Comparison of ENCODE assay signal across 8 mouse cellular contexts in genomic region chr4:32538088-32538487, GRCm38 (mm10).
DNase-seq lines count a peak whose midpoint lies in the region; ATAC-seq and TF ChIP-seq lines count a peak whose summit lies in the region.

No protein-coding gene starts in this region.

- H3K27ac ChIP-seq in limb, embryonic 14.5 days (replicated peaks; ENCODE audit: low read depth, low read length), result no peak overlapping the region
- no peak overlapping the region for H3K27ac ChIP-seq in neural tube, embryonic 12.5 days

- no peak overlapping the region for H3K4me2 ChIP-seq in limb, embryonic 14.5 days (replicated peaks; ENCODE audit: low read depth, low read length, severe bottlenecking)
- no peak overlapping the region for H3K4me2 ChIP-seq in neural tube, embryonic 12.5 days (replicated peaks)

- H3K9ac ChIP-seq in limb, embryonic 14.5 days (ENCODE audit: low read depth, low read length, severe bottlenecking), result no peak overlapping the region
- no peak overlapping the region for H3K9ac ChIP-seq in neural tube, embryonic 12.5 days

- H3K4me3 ChIP-seq in C2C12 (ENCODE audit: insufficient read depth, poor library complexity, severe bottlenecking), result no peak overlapping the region
- H3K4me3 ChIP-seq in limb, embryonic 14.5 days (replicated peaks; ENCODE audit: low read length), result no peak overlapping the region
- H3K4me3 ChIP-seq in neural tube, embryonic 12.5 days, result no peak overlapping the region

- no peaks in the 10 kb centered on the region for H3K36me3 ChIP-seq in C2C12 (ENCODE audit: control insufficient read depth, insufficient read depth)
- no peaks in the 10 kb centered on the region for H3K36me3 ChIP-seq in limb, embryonic 14.5 days (ENCODE audit: control insufficient read depth, insufficient read depth, low read length)
- H3K36me3 ChIP-seq in neural tube, embryonic 12.5 days, result no peaks in the 10 kb centered on the region

- H3K79me2 ChIP-seq in C2C12 (ENCODE audit: control insufficient read depth, insufficient read depth), result no peaks in the 10 kb centered on the region

- no peak for TF ChIP-seq POLR2A in limb, embryonic 14.5 days (IDR thresholded peaks at IDR 0.05; ENCODE audit: borderline replicate concordance, extremely low read depth, insufficient read depth, insufficient read length)

- H3K27me3 ChIP-seq in C2C12 (ENCODE audit: control insufficient read depth, insufficient read depth, insufficient read length), result no peaks in the 10 kb centered on the region
- no peaks in the 10 kb centered on the region for H3K27me3 ChIP-seq in limb, embryonic 14.5 days (ENCODE audit: control insufficient read depth, insufficient read depth, low read length)
- no peaks in the 10 kb centered on the region for H3K27me3 ChIP-seq in neural tube, embryonic 12.5 days (replicated peaks)

- H3K4me1 ChIP-seq in limb, embryonic 14.5 days (ENCODE audit: control insufficient read depth, insufficient read depth, low read length), result peaks cover 22% of the 10 kb centered on the region
- H3K4me1 ChIP-seq in neural tube, embryonic 12.5 days, result peaks cover 39% of the 10 kb centered on the region

- DNase-seq in adipocyte (ENCODE audit: low spot score), result peak; percentile 85
- peak; percentile 66 for DNase-seq in embryo, embryonic 11.5 days (ENCODE audit: low read depth, low spot score)
- peak; percentile 63 for DNase-seq in heart, adult 8-10 months (ENCODE audit: low spot score)
- DNase-seq in kidney, adult 9 months, result peak; percentile 69
- peak; percentile 81 for DNase-seq in limb, embryonic 14.5 days (ENCODE audit: low spot score)
- no peak for DNase-seq in spleen, postnatal 36 days (ENCODE audit: low spot score in 2 of 2)

- H3ac ChIP-seq in C2C12 (ENCODE audit: control insufficient read depth, insufficient read length, low read depth), result no peak overlapping the region

- ATAC-seq in limb, embryonic 14.5 days (ENCODE audit: low FRiP score, low read depth), result peak; percentile 81
- ATAC-seq in neural tube, embryonic 12.5 days (ENCODE audit: low FRiP score, low read depth), result peak; percentile 88

- no peaks in the 10 kb centered on the region for H3K9me3 ChIP-seq in limb, embryonic 14.5 days (ENCODE audit: control insufficient read depth, low read length)
- no peaks in the 10 kb centered on the region for H3K9me3 ChIP-seq in neural tube, embryonic 12.5 days

- 12% methylated on average over 5 of the region's 5 CpGs for WGBS in limb, embryonic 14.5 days
- WGBS in neural tube, embryonic 12.5 days, result 6% methylated on average over 5 of the region's 5 CpGs

- no peaks in the 10 kb centered on the region for H3K79me3 ChIP-seq in C2C12 (ENCODE audit: low read depth)

- peak; percentile 54 for TF ChIP-seq CTCF in C2C12 (IDR thresholded peaks at IDR 0.05; ENCODE audit: control insufficient read depth, insufficient read depth, insufficient read length)

TF ChIP-seq in C2C12, 6 proteins besides CTCF, POLR2A, EP300 and RAD21:
- TF ChIP-seq MAX (IDR thresholded peaks at IDR 0.05), result no peak
- no peak for TF ChIP-seq USF1 (IDR thresholded peaks at IDR 0.05; ENCODE audit: low read depth)
- TF ChIP-seq CEBPB (IDR thresholded peaks at IDR 0.05; ENCODE audit: low read depth), result no peak
- TF ChIP-seq MYOD1 (IDR thresholded peaks at IDR 0.05; ENCODE audit: control insufficient read depth, insufficient read length, low read depth), result no peak
- TF ChIP-seq MYOG (IDR thresholded peaks at IDR 0.05; ENCODE audit: control insufficient read depth, extremely low read depth, insufficient read length), result no peak
- no peak for TF ChIP-seq FOSL1 (IDR thresholded peaks at IDR 0.05; ENCODE audit: insufficient read depth, low read length, poor library complexity, severe bottlenecking)

Comparison
In these comparisons a context has a peak if more than half of its experiments do, and no peak if none do; other contexts are left out.
1. DNase-seq: peak in adipocyte (single experiment), embryo, embryonic 11.5 days (single experiment), heart, adult 8-10 months (single experiment), kidney, adult 9 months (single experiment) and limb, embryonic 14.5 days (single experiment); none in spleen, postnatal 36 days (0 of 2).